Mouse (Mus musculus): ENCODE measurements around the gene Rnase11. TPM values are rescaled to one million over a fixed set of nuclear protein-coding genes. Genes with fewer than 3 reads are reported as not detected.

Rnase11 gene
- polyA plus RNA-seq, 2 experiments: not detected

- peaks cover 32 to 43% of the 10 kb centered on the region in 2 experiments for H3K4me1 ChIP-seq (replicated peaks; ENCODE audit: control insufficient read depth in 2 of 2, insufficient read depth in 2 of 2, low read length in 1 of 2)
- ATAC-seq (ENCODE audit: insufficient read depth) (no peak), DNase-seq (ENCODE audit: low read depth in 3 of 3, low spot score in 3 of 3) (no peak)
- 14% methylated on average over 9 of the region's 9 CpGs for WGBS (ENCODE audit: insufficient replicate concordance)
- H3K9me3 ChIP-seq (ENCODE audit: control insufficient read depth, low read length): no peaks in the 10 kb centered on the region
- no peaks in the 10 kb centered on the region for H3K36me3 ChIP-seq (replicated peaks; ENCODE audit: control insufficient read depth, insufficient read depth, low read depth)
- H3K4me2 ChIP-seq (ENCODE audit: low read depth): peak overlapping the region; percentile 96
- TF ChIP-seq EP300 (IDR thresholded peaks at IDR 0.05; ENCODE audit: low read depth) (no peak), CTCF (IDR thresholded peaks at IDR 0.05; ENCODE audit: low read depth) (no peak)
- H3K9ac ChIP-seq (replicated peaks): no peak overlapping the region
- H3K4me3 ChIP-seq (ENCODE audit: insufficient read depth in 1 of 2, low read depth in 2 of 2, low read length in 2 of 2): peak overlapping the region in 1 of 2 experiments; percentile 60; a peak in 3 of 4 replicates
- peaks cover 6% of the 10 kb centered on the region for H3K27me3 ChIP-seq (ENCODE audit: control insufficient read depth, insufficient read depth, low read length)
- no peak overlapping the region for H3K27ac ChIP-seq
These were observed 37.8 kb upstream of the Rnase11 start for GRCm38 (mm10) chr14:51087762-51088161.

GRCm38 (mm10) chr14:51085911-51086310 lies 35.9 kb upstream of the Rnase11 start:
- H3K36me3 ChIP-seq (replicated peaks; ENCODE audit: control insufficient read depth, insufficient read depth, low read depth): no peaks in the 10 kb centered on the region
- H3K9ac ChIP-seq (replicated peaks): no peak overlapping the region
- ATAC-seq (ENCODE audit: insufficient read depth) (no peak), DNase-seq (ENCODE audit: low read depth in 3 of 3, low spot score in 3 of 3) (no peak)
- 63% methylated on average over 4 of the region's 4 CpGs for WGBS (ENCODE audit: insufficient replicate concordance)
- TF ChIP-seq EP300 (IDR thresholded peaks at IDR 0.05; ENCODE audit: low read depth): no peak
- TF ChIP-seq CTCF (IDR thresholded peaks at IDR 0.05; ENCODE audit: low read depth): no peak
- H3K27ac ChIP-seq: no peak overlapping the region
- H3K4me2 ChIP-seq (ENCODE audit: low read depth): no peak overlapping the region
- H3K4me1 ChIP-seq (replicated peaks; ENCODE audit: control insufficient read depth in 2 of 2, insufficient read depth in 2 of 2, low read length in 1 of 2): peaks cover 25 to 34% of the 10 kb centered on the region in 2 experiments
- no peak overlapping the region for H3K4me3 ChIP-seq (ENCODE audit: insufficient read depth in 1 of 2, low read depth in 2 of 2, low read length in 2 of 2)
- H3K27me3 ChIP-seq (ENCODE audit: control insufficient read depth, insufficient read depth, low read length): peaks cover 6% of the 10 kb centered on the region
- no peaks in the 10 kb centered on the region for H3K9me3 ChIP-seq (ENCODE audit: control insufficient read depth, low read length)

GRCm38 (mm10) chr14:51085086-51085485 lies 35.1 kb upstream of the Rnase11 start:
- H3K4me2 ChIP-seq (ENCODE audit: low read depth): peak overlapping the region; percentile 72
- peaks cover 6% of the 10 kb centered on the region for H3K27me3 ChIP-seq (ENCODE audit: control insufficient read depth, insufficient read depth, low read length)
- H3K36me3 ChIP-seq (replicated peaks; ENCODE audit: control insufficient read depth, insufficient read depth, low read depth): no peaks in the 10 kb centered on the region
- no peak for ATAC-seq (ENCODE audit: insufficient read depth)
- H3K9ac ChIP-seq (replicated peaks): peak overlapping the region; percentile 18; the same call in 1 of the 2 replicates
- H3K4me1 ChIP-seq (replicated peaks; ENCODE audit: control insufficient read depth in 2 of 2, insufficient read depth in 2 of 2, low read length in 1 of 2): peaks cover 25 to 34% of the 10 kb centered on the region in 2 experiments
- H3K4me3 ChIP-seq (ENCODE audit: insufficient read depth in 1 of 2, low read depth in 2 of 2, low read length in 2 of 2): no peak overlapping the region
- DNase-seq (ENCODE audit: low read depth in 3 of 3, low spot score in 3 of 3): no peak
- no peak overlapping the region for H3K27ac ChIP-seq
- H3K9me3 ChIP-seq (ENCODE audit: control insufficient read depth, low read length): no peaks in the 10 kb centered on the region
- 73% methylated on average over 2 of the region's 2 CpGs for WGBS (ENCODE audit: insufficient replicate concordance)
- TF ChIP-seq CTCF (IDR thresholded peaks at IDR 0.05; ENCODE audit: low read depth) (no peak), EP300 (IDR thresholded peaks at IDR 0.05; ENCODE audit: low read depth) (no peak)

- Histone ChIP-seq H3K4me3 (ENCODE audit: insufficient read depth in 1 of 2, low read depth in 2 of 2, low read length in 2 of 2) (peak overlapping the region; percentile 54 to 82), H3K27me3 (ENCODE audit: control insufficient read depth, insufficient read depth, low read length) (peaks cover 6% of the 10 kb centered on the region), H3K9ac (replicated peaks) (no peak overlapping the region), H3K4me1 (replicated peaks; ENCODE audit: control insufficient read depth in 2 of 2, insufficient read depth in 2 of 2, low read length in 1 of 2) (peaks cover 25 to 34% of the 10 kb centered on the region in 2 experiments), H3K27ac (no peak overlapping the region), H3K9me3 (ENCODE audit: control insufficient read depth, low read length) (no peaks in the 10 kb centered on the region), H3K4me2 (ENCODE audit: low read depth) (peak overlapping the region; percentile 72), H3K36me3 (replicated peaks; ENCODE audit: control insufficient read depth, insufficient read depth, low read depth) (no peaks in the 10 kb centered on the region)
- TF ChIP-seq CTCF (IDR thresholded peaks at IDR 0.05; ENCODE audit: low read depth) (no peak), EP300 (IDR thresholded peaks at IDR 0.05; ENCODE audit: low read depth) (no peak)
- DNase-seq (ENCODE audit: low read depth in 3 of 3, low spot score in 3 of 3) (no peak), ATAC-seq (ENCODE audit: insufficient read depth) (no peak)
- WGBS (ENCODE audit: insufficient replicate concordance): 8% methylated on average over 7 of the region's 7 CpGs
These were observed 33.8 kb upstream of the Rnase11 start for GRCm38 (mm10) chr14:51083805-51084204.

- Histone ChIP-seq H3K9ac (replicated peaks) (peak overlapping the region; percentile 28), H3K36me3 (replicated peaks; ENCODE audit: control insufficient read depth, insufficient read depth, low read depth) (no peaks in the 10 kb centered on the region), H3K27me3 (ENCODE audit: control insufficient read depth, insufficient read depth, low read length) (peaks cover 6% of the 10 kb centered on the region), H3K27ac (no peak overlapping the region), H3K4me3 (ENCODE audit: insufficient read depth in 1 of 2, low read depth in 2 of 2, low read length in 2 of 2) (peak overlapping the region; percentile 54 to 82), H3K4me1 (replicated peaks; ENCODE audit: control insufficient read depth in 2 of 2, insufficient read depth in 2 of 2, low read length in 1 of 2) (peaks cover 25 to 34% of the 10 kb centered on the region in 2 experiments), H3K4me2 (ENCODE audit: low read depth) (peak overlapping the region; percentile 72), H3K9me3 (ENCODE audit: control insufficient read depth, low read length) (no peaks in the 10 kb centered on the region)
- DNase-seq (ENCODE audit: low read depth in 3 of 3, low spot score in 3 of 3) (peak in 1 of 3 experiments; percentile 45), ATAC-seq (ENCODE audit: insufficient read depth) (peak; percentile 75)
- TF ChIP-seq CTCF (IDR thresholded peaks at IDR 0.05; ENCODE audit: low read depth): no peak
- no peak for TF ChIP-seq EP300 (IDR thresholded peaks at IDR 0.05; ENCODE audit: low read depth)
- WGBS (ENCODE audit: insufficient replicate concordance): under 1% methylated on average over 39 of the region's 40 CpGs
These were observed 32.9 kb upstream of the Rnase11 start for GRCm38 (mm10) chr14:51082599-51083581.

Measured in liver, embryonic 14.5 days (tissue).